Mouse (Mus musculus): ENCODE measurements at regions not wholly inside any gene's neighbourhood (a gene's known extent, or its start where the extent isn't known, plus 50 kb on each side); places are given as distances from the start of the nearest gene placed in this dataset.

- TF ChIP-seq CTCF (IDR thresholded peaks at IDR 0.05; ENCODE audit: low read depth, low read length) (no peak), TAL1 (conservative IDR thresholded peaks at IDR 0.05; ENCODE audit: low read depth, low read length) (no peak), GATA1 (IDR thresholded peaks at IDR 0.05; ENCODE audit: borderline replicate concordance, low read length) (no peak), POLR2AphosphoS5 (IDR thresholded peaks at IDR 0.05; ENCODE audit: insufficient replicate concordance, low read depth, low read length) (no peak), GATA2 (IDR thresholded peaks at IDR 0.05; ENCODE audit: borderline replicate concordance, low read depth, low read length) (no peak)
These were observed 91.8 kb downstream of the Zfp36l1 start for GRCm38 (mm10) chr12:80021030-80021473.
